Comparison of ENCODE assay signal across 8 mouse cellular contexts in genomic region chr1:64691581-64691980, GRCm38 (mm10). TPM values are rescaled to one million over a fixed set of nuclear protein-coding genes. Genes with fewer than 3 reads are reported as not detected.
DNase-seq lines count a peak whose midpoint lies in the region; ATAC-seq lines count a peak whose summit lies in the region.

No protein-coding gene starts in this region.

- no peaks in the 10 kb centered on the region for H3K27me3 ChIP-seq in kidney, embryonic 15.5 days
- no peaks in the 10 kb centered on the region for H3K27me3 ChIP-seq in hindbrain, embryonic 11.5 days (ENCODE audit: control insufficient read depth, insufficient read depth, low read length)
- H3K27me3 ChIP-seq in midbrain, embryonic 13.5 days, result no peaks in the 10 kb centered on the region

- no peak for ATAC-seq in kidney, embryonic 15.5 days (replicated peaks; ENCODE audit: low FRiP score)
- ATAC-seq in hindbrain, embryonic 11.5 days (ENCODE audit: low FRiP score), result no peak
- no peak; the same call in 1 of the 2 replicates for ATAC-seq in midbrain, embryonic 13.5 days

- no peaks in the 10 kb centered on the region for H3K9me3 ChIP-seq in kidney, embryonic 15.5 days (replicated peaks)
- H3K9me3 ChIP-seq in hindbrain, embryonic 11.5 days (ENCODE audit: control insufficient read depth, low read length), result no peaks in the 10 kb centered on the region
- H3K9me3 ChIP-seq in midbrain, embryonic 13.5 days, result no peaks in the 10 kb centered on the region

- H3K4me2 ChIP-seq in kidney, embryonic 15.5 days, result peak overlapping the region; percentile 65
- H3K4me2 ChIP-seq in hindbrain, embryonic 11.5 days (replicated peaks; ENCODE audit: low read depth, low read length), result peak overlapping the region; percentile 47
- H3K4me2 ChIP-seq in midbrain, embryonic 13.5 days (replicated peaks), result peak overlapping the region; percentile 89

- peaks cover 25% of the 10 kb centered on the region for H3K4me1 ChIP-seq in kidney, embryonic 15.5 days
- H3K4me1 ChIP-seq in hindbrain, embryonic 11.5 days (replicated peaks; ENCODE audit: control insufficient read depth, insufficient read depth, low read length), result no peaks in the 10 kb centered on the region
- peaks cover 45% of the 10 kb centered on the region for H3K4me1 ChIP-seq in midbrain, embryonic 13.5 days (replicated peaks)

- no peaks in the 10 kb centered on the region for H3K36me3 ChIP-seq in kidney, embryonic 15.5 days
- H3K36me3 ChIP-seq in hindbrain, embryonic 11.5 days (ENCODE audit: control insufficient read depth, insufficient read depth, low read length), result no peaks in the 10 kb centered on the region
- no peaks in the 10 kb centered on the region for H3K36me3 ChIP-seq in midbrain, embryonic 13.5 days

- peak overlapping the region; percentile 94 for H3K4me3 ChIP-seq in kidney, embryonic 15.5 days (replicated peaks)
- H3K4me3 ChIP-seq in hindbrain, embryonic 11.5 days (ENCODE audit: low read depth, low read length), result peak overlapping the region; percentile 95
- H3K4me3 ChIP-seq in midbrain, embryonic 13.5 days (replicated peaks), result peak overlapping the region; percentile 92

- 2% methylated on average over 9 of the region's 9 CpGs for WGBS in kidney, embryonic 15.5 days
- 1% methylated on average over 9 of the region's 9 CpGs for WGBS in hindbrain, embryonic 11.5 days
- 2% methylated on average over 9 of the region's 9 CpGs for WGBS in midbrain, embryonic 13.5 days

- peak overlapping the region; percentile 77 for H3K9ac ChIP-seq in kidney, embryonic 15.5 days
- peak overlapping the region; percentile 82 for H3K9ac ChIP-seq in hindbrain, embryonic 11.5 days (ENCODE audit: low read depth, low read length)
- H3K9ac ChIP-seq in midbrain, embryonic 13.5 days (replicated peaks), result peak overlapping the region; percentile 93

- DNase-seq in kidney, adult 18-20 months, result no peak
- peak; percentile 20 for DNase-seq in MEL-GATA-1-ER (ENCODE audit: extremely low read depth, low read depth)
- no peak for DNase-seq in hindbrain, embryonic 11.5 days (ENCODE audit: low spot score)
- no peak for DNase-seq in urinary bladder, postnatal 10 days (ENCODE audit: low spot score)
- DNase-seq in urinary bladder, postnatal 25 days (ENCODE audit: low spot score), result no peak
- DNase-seq in left cerebral cortex, adult 9 months (ENCODE audit: low spot score in 2 of 2), result no peak

- peak overlapping the region; percentile 73 for H3K27ac ChIP-seq in kidney, embryonic 15.5 days
- 0 out of 2 replicates have a peak overlapping the region, but pooled peaks have one; percentile 77 for H3K27ac ChIP-seq in hindbrain, embryonic 11.5 days (ENCODE audit: low read depth, low read length)
- H3K27ac ChIP-seq in midbrain, embryonic 13.5 days, result no peak overlapping the region

RNA-seq across cellular contexts. Expression of gene Ccnyl1, which starts 1.3 kb away (rescaled TPM):
- 5.0 and 5.5 TPM in 2 replicates for polyA plus RNA-seq in kidney, embryonic 15.5 days (2015; fragmentation: Nextera tagmentation; extraction: Ambion mirVana)
- polyA plus RNA-seq in hindbrain, embryonic 11.5 days (2014; fragmentation: Nextera tagmentation; extraction: Ambion mirVana), result 11.5 and 13.4 TPM in 2 replicates
- 5.0 and 6.0 TPM in 2 replicates for polyA plus RNA-seq in midbrain, embryonic 13.5 days (2015; fragmentation: Nextera tagmentation; extraction: Ambion mirVana)

RNA-seq across cellular contexts. Expression of gene Fzd5, which starts 46.0 kb away (rescaled TPM):
- 2.2 and 2.4 TPM in 2 replicates for polyA plus RNA-seq in kidney, embryonic 15.5 days (2015; fragmentation: Nextera tagmentation; extraction: Ambion mirVana)
- 0.33 and 0.52 TPM in 2 replicates for polyA plus RNA-seq in hindbrain, embryonic 11.5 days (2014; fragmentation: Nextera tagmentation; extraction: Ambion mirVana)
- polyA plus RNA-seq in midbrain, embryonic 13.5 days (2015; fragmentation: Nextera tagmentation; extraction: Ambion mirVana), result 0.40 and 0.46 TPM in 2 replicates
